Mouse (Mus musculus) heart, postnatal 0 days (tissue): ENCODE measurements at regions not wholly inside any gene's neighbourhood (a gene's known extent, or its start where the extent isn't known, plus 50 kb on each side); places are given as distances from the start of the nearest gene placed in this dataset.

Experiments
- ATAC-seq: fragments of 200-750 bp; cut with Nextera tagmentation; 2 replicates; pipeline ENCODE4 v1.8.0; 2017; ENCODE audit warnings: low read depth, moderate number of reproducible peaks, moderate library complexity; ENCODE audit not compliant: insufficient read depth
- DNase-seq: peaks from one replicate; pipeline ENCODE4 v3.0.0-alpha.2; 2016; ENCODE audit warnings: low spot score
- H3K27ac ChIP-seq: fragments of 300-500 bp; sonication (generic); 2 replicates; pipeline ENCODE4 v1.5.1; 2014; ENCODE audit warnings: low read depth, mild to moderate bottlenecking
- H3K27me3 ChIP-seq: fragments of 300-500 bp; sonication (generic); 2 replicates; pipeline ENCODE4 v1.6.1; 2014; ENCODE audit warnings: low read length, mixed read lengths; ENCODE audit not compliant: control insufficient read depth, insufficient read depth
- H3K36me3 ChIP-seq: fragments of 300-500 bp; sonication (generic); replicated peaks from 2 replicates; pipeline ENCODE4 v1.6.1; 2014; ENCODE audit warnings: low read length, mixed read lengths; ENCODE audit not compliant: control insufficient read depth, insufficient read depth
- H3K4me1 ChIP-seq: fragments of 300-500 bp; sonication (generic); 2 replicates; pipeline ENCODE4 v1.6.1; 2014; ENCODE audit warnings: antibody characterized with exemption; ENCODE audit not compliant: control insufficient read depth, insufficient read depth
- H3K4me2 ChIP-seq: fragments of 300-500 bp; sonication (generic); 2 replicates; pipeline ENCODE4 v1.6.1; 2014; ENCODE audit warnings: low read depth, mild to moderate bottlenecking, low read length, moderate library complexity
- H3K4me3 ChIP-seq: fragments of 300-500 bp; sonication (generic); 2 replicates; pipeline ENCODE4 v1.5.1; 2014; ENCODE audit warnings: low read depth, low read length
- H3K9ac ChIP-seq: fragments of 300-500 bp; sonication (generic); replicated peaks from 2 replicates; pipeline ENCODE4 v1.6.1; 2014; ENCODE audit warnings: low read depth, low read length, mixed read lengths
- H3K9me3 ChIP-seq: fragments of 300-500 bp; sonication (generic); replicated peaks from 2 replicates; pipeline ENCODE4 v1.6.1; 2016; ENCODE audit warnings: low read length; ENCODE audit not compliant: control insufficient read depth
- CTCF ChIP-seq: IDR thresholded peaks from 2 replicates; pipeline ENCODE4 v1.5.1; 2016; ENCODE audit warnings: antibody characterized with exemption, control low read depth, low read depth
- EP300 ChIP-seq: IDR thresholded peaks from 2 replicates; pipeline ENCODE4 v1.6.1; 2016; ENCODE audit warnings: antibody characterized with exemption, low read depth
- WGBS: fragments of 180-500 bp; shearing (Covaris S2); extraction: QIAGEN DNeasy Blood & Tissue Kit; methylation state at CpG from one replicate; pipeline ENCODE4 v1.1.7; 2014; 5-methylcytosine and 5-hydroxymethylcytosine counted together

DNA sequence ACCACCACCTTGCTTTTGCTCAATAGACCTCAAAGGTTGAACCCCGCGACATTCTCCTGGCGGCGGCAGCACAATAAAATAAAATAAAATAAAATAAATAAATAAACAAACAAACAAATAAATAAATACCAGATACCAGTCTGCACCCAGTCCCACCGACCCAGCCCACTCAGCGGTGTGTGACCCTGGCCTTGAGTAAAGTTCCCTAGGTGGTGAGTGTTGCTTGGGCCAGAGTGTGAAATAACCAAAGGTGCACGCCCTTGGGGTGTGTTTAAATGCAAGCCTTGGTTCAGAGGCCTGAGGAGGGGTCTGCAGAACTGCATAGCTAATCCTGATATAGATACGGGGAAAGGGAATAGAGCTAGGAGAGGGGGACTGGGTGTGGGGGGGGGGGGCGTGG, 68.4 kb downstream of the Zfp706 start:
- Histone ChIP-seq H3K27ac (no peak overlapping the region), H3K4me2 (peak overlapping the region; percentile 88), H3K9ac (no peak overlapping the region; the same call in 1 of the 2 replicates), H3K9me3 (no peaks in the 10 kb centered on the region), H3K4me1 (peaks cover 13% of the 10 kb centered on the region; the same call in 1 of the 2 replicates), H3K36me3 (no peaks in the 10 kb centered on the region), H3K27me3 (no peaks in the 10 kb centered on the region), H3K4me3 (peak overlapping the region; percentile 64)
- TF ChIP-seq CTCF, result no peak
- no peak for TF ChIP-seq EP300
- ATAC-seq, result no peak
- WGBS, result 36% methylated on average over 9 of the region's 9 CpGs
- DNase-seq, result no peak

DNA sequence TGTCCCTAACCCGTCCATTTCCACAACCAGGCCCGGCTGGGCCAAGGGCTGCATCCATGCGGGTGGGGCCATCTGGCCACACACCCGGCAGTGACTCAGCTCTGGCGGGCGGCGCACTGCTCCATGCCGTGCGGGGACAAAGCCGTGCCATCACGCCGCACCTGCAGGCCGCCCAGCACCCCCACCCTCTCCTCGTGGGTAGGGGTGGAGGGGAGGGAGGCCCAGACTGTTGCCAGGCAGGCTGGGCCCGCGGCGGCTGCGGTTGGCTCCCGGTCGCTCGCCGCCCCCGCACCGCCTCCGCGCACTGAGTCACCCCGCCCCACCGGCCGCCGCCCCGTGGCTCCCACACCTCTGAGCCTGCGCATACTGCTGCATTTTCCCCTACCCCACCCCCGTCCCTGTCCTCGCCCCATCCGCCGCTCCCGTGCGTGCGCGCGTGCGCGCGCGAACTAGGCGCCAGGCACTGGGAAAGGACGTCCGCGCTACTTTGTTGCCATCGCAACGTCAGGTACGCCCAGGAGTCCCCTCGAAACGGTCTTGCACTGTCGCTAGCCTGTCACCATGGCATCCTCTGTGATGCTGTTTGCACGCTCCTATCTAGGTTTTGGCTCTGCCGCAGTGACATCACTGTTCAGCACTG, 68.9 kb downstream of the Zfp706 start:
- Histone ChIP-seq H3K4me3 (peak overlapping the region; percentile 64), H3K4me2 (peak overlapping the region; percentile 88), H3K27me3 (no peaks in the 10 kb centered on the region)

DNA sequence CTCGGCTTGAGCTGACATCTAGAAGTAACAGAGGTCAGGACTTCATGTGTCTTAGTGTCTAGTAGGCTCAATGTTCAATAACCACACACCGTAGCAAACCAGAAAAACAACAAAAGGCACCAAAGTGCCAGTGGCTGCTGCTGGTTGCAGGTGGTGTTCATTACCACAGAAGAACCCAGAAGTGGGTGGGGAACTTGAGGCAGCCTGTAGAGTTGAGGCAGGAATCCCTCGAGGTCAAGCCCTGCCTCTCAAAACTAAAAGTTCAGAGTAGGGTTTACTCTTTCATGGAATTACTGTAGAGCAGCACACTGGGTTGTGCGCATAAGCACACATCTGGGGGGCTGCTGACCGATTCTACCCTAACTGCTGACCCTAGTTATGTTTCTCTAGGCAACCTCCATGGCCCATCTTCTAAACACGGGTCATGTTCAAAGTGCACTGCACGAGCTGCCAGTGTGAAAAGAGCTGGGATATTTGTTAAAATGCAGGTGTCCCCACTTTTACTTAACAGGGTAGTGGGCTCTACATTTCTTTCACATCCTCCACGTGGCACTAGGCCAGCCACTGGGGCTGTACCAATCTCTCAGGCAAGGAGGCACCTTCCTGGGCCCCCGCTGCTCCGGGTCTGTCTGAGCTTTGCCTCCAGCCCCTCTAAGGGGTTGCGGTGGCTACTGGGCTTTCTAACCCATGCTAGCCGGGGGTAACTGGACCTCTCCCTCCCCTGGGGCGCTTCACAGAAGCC, 69.6 kb downstream of the Zfp706 start:
- TF ChIP-seq EP300 (no peak), CTCF (no peak)
- Histone ChIP-seq H3K36me3 (no peaks in the 10 kb centered on the region), H3K4me3 (peak overlapping the region; percentile 64), H3K4me2 (peak overlapping the region; percentile 88), H3K9ac (peak overlapping the region; percentile 71), H3K27ac (peak overlapping the region; percentile 89), H3K9me3 (no peaks in the 10 kb centered on the region), H3K4me1 (peaks cover 13% of the 10 kb centered on the region; the same call in 1 of the 2 replicates), H3K27me3 (no peaks in the 10 kb centered on the region)
- 33% methylated on average over 13 of the region's 13 CpGs for WGBS
- ATAC-seq (no peak; the same call in 1 of the 2 replicates), DNase-seq (no peak)

More for the DNA sequence above, 68.9 kb downstream of the Zfp706 start:
- H3K9ac ChIP-seq, result peak overlapping the region; percentile 71
- H3K27ac ChIP-seq, result peak overlapping the region; percentile 89
- H3K36me3 ChIP-seq, result no peaks in the 10 kb centered on the region
- no peaks in the 10 kb centered on the region for H3K9me3 ChIP-seq
- TF ChIP-seq CTCF (no peak), EP300 (peak; percentile 8; the same call in 1 of the 2 replicates)
- peaks cover 13% of the 10 kb centered on the region; the same call in 1 of the 2 replicates for H3K4me1 ChIP-seq
- peak; percentile 81 for DNase-seq
- peak; percentile 94 for ATAC-seq
- under 1% methylated on average over 51 of the region's 57 CpGs for WGBS

DNA sequence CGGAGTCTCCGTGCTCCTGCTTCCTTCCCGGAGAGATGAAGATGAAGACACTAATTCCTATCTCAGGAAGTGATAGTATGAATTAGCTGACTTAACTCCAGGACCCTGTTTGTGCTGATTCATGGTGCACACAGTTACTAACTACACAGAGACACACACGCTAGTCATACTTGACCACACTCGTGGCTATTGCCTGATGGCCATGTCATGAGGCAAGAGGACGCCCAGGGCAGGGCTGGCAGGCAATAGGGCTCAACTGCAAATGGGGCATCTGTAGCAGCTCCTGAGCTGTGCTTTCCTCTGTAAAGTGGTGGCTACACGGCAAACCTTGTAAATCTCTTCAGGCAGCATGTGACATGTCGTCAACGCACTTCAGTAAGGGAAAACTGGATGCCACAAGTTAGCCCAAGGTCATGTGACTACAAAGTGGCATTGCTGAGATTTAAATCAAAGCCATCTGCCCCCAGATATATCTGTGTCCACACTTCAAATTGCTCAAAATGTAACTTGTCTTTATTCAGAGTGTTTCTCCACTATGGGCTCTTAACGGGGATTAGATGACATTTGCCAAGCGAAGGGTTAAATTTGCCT, 70.4 kb downstream of the Zfp706 start:
- 76% methylated on average over 11 of the region's 11 CpGs for WGBS
- no peak for ATAC-seq

DNA sequence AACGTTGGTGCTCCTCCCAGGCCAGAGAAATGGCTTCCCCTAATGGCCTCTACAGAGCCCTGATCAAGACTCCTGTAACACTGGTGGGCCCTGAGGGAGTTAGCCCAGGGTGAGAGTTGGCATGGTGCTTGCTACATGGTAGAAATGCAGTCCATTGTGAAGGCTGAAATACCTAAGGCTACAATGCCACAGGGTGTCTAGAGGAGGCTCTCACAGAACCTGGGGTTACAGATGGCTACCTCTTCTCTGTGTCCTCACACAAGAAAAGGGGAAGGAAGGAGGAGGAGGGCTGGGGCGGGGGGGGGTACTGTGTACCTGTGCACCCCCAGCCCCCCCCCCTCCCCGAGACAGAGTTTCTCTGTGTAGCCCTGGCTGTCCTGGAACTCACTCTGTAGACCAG, 72.8 kb downstream of the Zfp706 start:
- H3K9me3 ChIP-seq, result no peaks in the 10 kb centered on the region

More for the DNA sequence above, 70.4 kb downstream of the Zfp706 start:
- Histone ChIP-seq H3K27ac (no peak overlapping the region), H3K27me3 (no peaks in the 10 kb centered on the region), H3K4me1 (peaks cover 13% of the 10 kb centered on the region; the same call in 1 of the 2 replicates), H3K36me3 (no peaks in the 10 kb centered on the region), H3K4me2 (no peak overlapping the region), H3K4me3 (no peak overlapping the region), H3K9ac (no peak overlapping the region), H3K9me3 (no peaks in the 10 kb centered on the region)
- TF ChIP-seq CTCF (no peak), EP300 (no peak)
- no peak for DNase-seq

More for the DNA sequence above, 72.8 kb downstream of the Zfp706 start:
- H3K4me2 ChIP-seq, result no peak overlapping the region
- no peak for TF ChIP-seq EP300
- no peak for TF ChIP-seq CTCF
- WGBS, result 54% methylated on average over 3 of the region's 3 CpGs
- ATAC-seq, result no peak
- no peak for DNase-seq
- no peak overlapping the region for H3K4me3 ChIP-seq
- H3K4me1 ChIP-seq, result peaks cover 13% of the 10 kb centered on the region; the same call in 1 of the 2 replicates
- no peak overlapping the region for H3K9ac ChIP-seq
- H3K27ac ChIP-seq, result no peak overlapping the region
- H3K27me3 ChIP-seq, result no peaks in the 10 kb centered on the region
- H3K36me3 ChIP-seq, result no peaks in the 10 kb centered on the region
